Comparison of ENCODE assay signal across 2 mouse cellular contexts in the genomic region with DNA sequence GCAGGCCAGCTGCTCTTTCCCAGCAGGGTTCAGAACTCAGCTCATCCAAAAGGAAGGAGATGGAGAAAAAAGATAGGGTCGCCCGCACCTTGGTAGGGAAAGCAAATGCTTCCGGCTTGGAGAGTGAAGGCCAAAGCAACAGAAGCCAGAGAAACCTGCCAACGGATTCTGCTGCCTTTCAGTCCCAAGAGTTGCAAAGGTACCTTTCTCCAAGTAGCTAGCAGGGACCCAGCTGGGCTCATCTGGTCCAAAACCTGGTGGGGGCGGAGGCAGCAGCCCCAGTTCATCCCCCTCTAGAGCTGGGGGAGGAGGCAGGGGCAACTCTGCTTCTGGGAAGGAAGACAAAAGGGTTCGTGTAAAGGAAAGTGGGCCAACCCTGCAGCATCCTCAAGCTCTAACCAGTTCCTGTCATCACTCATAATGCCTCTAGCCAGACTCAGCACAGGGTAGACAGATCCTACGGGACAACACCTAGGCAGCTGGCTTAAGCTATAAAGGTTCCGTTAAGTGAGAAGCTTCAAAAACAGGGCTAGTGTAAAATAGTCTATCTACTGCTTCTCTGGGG.
A peak's percentile ranks its signal among the peaks of the same experiment; 100 is the strongest.
TF ChIP-seq lines count a peak whose summit lies in the region.

No protein-coding gene starts in this region.

TF ChIP-seq in CH12.LX, 34 proteins besides CTCF, POLR2A, EP300 and RAD21:
- TF ChIP-seq NRF1 (IDR thresholded peaks at IDR 0.05; ENCODE audit: low read depth, low read length): 0 out of 2 replicates have a peak, but pooled peaks have one; percentile 9
- TF ChIP-seq ZC3H11A (IDR thresholded peaks at IDR 0.05; ENCODE audit: low read depth, low read length): no peak
TF ChIP-seq in CH12.LX: peak in this region for 1.

TF ChIP-seq in MEL, 35 proteins besides CTCF, POLR2A, EP300 and RAD21:
- no peak for TF ChIP-seq ZKSCAN1 (IDR thresholded peaks at IDR 0.05; ENCODE audit: low read depth, low read length)
- TF ChIP-seq MEF2A (IDR thresholded peaks at IDR 0.05; ENCODE audit: extremely low read depth, insufficient replicate concordance, low read depth, low read length, poor library complexity, severe bottlenecking): no peak
- no peak for TF ChIP-seq ELF1 (IDR thresholded peaks at IDR 0.05; ENCODE audit: low read depth, low read length)
- TF ChIP-seq ZNF384 (IDR thresholded peaks at IDR 0.05; ENCODE audit: low read depth, low read length): no peak
- no peak for TF ChIP-seq JUND (IDR thresholded peaks at IDR 0.05; ENCODE audit: low read depth, low read length)
- TF ChIP-seq UBTF (IDR thresholded peaks at IDR 0.05; ENCODE audit: borderline replicate concordance, insufficient read depth, low read depth, low read length): no peak
- no peak for TF ChIP-seq KAT2A (conservative IDR thresholded peaks at IDR 0.05; ENCODE audit: low read depth, low read length)
- no peak for TF ChIP-seq MYB (IDR thresholded peaks at IDR 0.05; ENCODE audit: low read depth, low read length)
- no peak for TF ChIP-seq NRF1 (IDR thresholded peaks at IDR 0.05; ENCODE audit: insufficient read depth, low read depth, low read length, poor library complexity, severe bottlenecking)
- TF ChIP-seq ZC3H11A (IDR thresholded peaks at IDR 0.05; ENCODE audit: low read depth, low read length): no peak
- no peak for TF ChIP-seq HCFC1 (IDR thresholded peaks at IDR 0.05; ENCODE audit: low read depth, low read length)
- no peak for TF ChIP-seq ETS1 (IDR thresholded peaks at IDR 0.05; ENCODE audit: low read depth, low read length)
- TF ChIP-seq TAL1 (IDR thresholded peaks at IDR 0.05; ENCODE audit: low read length): no peak
- no peak for TF ChIP-seq MAX (IDR thresholded peaks at IDR 0.05; ENCODE audit: low read length)
- no peak for TF ChIP-seq TCF12 (IDR thresholded peaks at IDR 0.05; ENCODE audit: low read depth, low read length)
